Mouse (Mus musculus): ENCODE measurements around the gene Slc6a3. TPM values are rescaled to one million over a fixed set of nuclear protein-coding genes. Genes with fewer than 3 reads are reported as not detected.

The Slc6a3 gene
- total RNA-seq (2017), result not detected in 2 replicates

GRCm38 (mm10) chr13:73536403-73536821 lies at the start of gene Slc6a3:
Gene Slc6a3 (plus strand): TSS chr13:73536747.
- peak; percentile 77 to 84 for ATAC-seq (replicated peaks in 1 of 2; ENCODE audit: insufficient read depth in 1 of 2, low FRiP score in 2 of 2, low TSS enrichment in 1 of 2, low read depth in 1 of 2, poor library complexity in 2 of 2, severe bottlenecking in 2 of 2)

- ATAC-seq (replicated peaks in 1 of 2; ENCODE audit: insufficient read depth in 1 of 2, low FRiP score in 2 of 2, low TSS enrichment in 1 of 2, low read depth in 1 of 2, poor library complexity in 2 of 2, severe bottlenecking in 2 of 2), result no peak
These were observed 48.4 kb upstream of the Slc6a3 start for GRCm38 (mm10) chr13:73488105-73488504.

GRCm38 (mm10) chr13:73488707-73489106 lies 47.8 kb upstream of the Slc6a3 start:
- peak; percentile 39 to 66; a peak in 3 of 4 replicates for ATAC-seq (replicated peaks in 1 of 2; ENCODE audit: insufficient read depth in 1 of 2, low FRiP score in 2 of 2, low TSS enrichment in 1 of 2, low read depth in 1 of 2, poor library complexity in 2 of 2, severe bottlenecking in 2 of 2)

- ATAC-seq (replicated peaks in 1 of 2; ENCODE audit: insufficient read depth in 1 of 2, low FRiP score in 2 of 2, low TSS enrichment in 1 of 2, low read depth in 1 of 2, poor library complexity in 2 of 2, severe bottlenecking in 2 of 2), result peak; percentile 29 to 47; a peak in 2 of 4 replicates
These were observed 46.6 kb upstream of the Slc6a3 start for GRCm38 (mm10) chr13:73489986-73490385.

- peak; percentile 11 to 19; a peak in 2 of 4 replicates for ATAC-seq (replicated peaks in 1 of 2; ENCODE audit: insufficient read depth in 1 of 2, low FRiP score in 2 of 2, low TSS enrichment in 1 of 2, low read depth in 1 of 2, poor library complexity in 2 of 2, severe bottlenecking in 2 of 2)
These were observed 45.9 kb upstream of the Slc6a3 start for GRCm38 (mm10) chr13:73490564-73491170.

- no peak for ATAC-seq (replicated peaks in 1 of 2; ENCODE audit: insufficient read depth in 1 of 2, low FRiP score in 2 of 2, low TSS enrichment in 1 of 2, low read depth in 1 of 2, poor library complexity in 2 of 2, severe bottlenecking in 2 of 2)
These were observed 43.4 kb upstream of the Slc6a3 start for GRCm38 (mm10) chr13:73493183-73493582.

GRCm38 (mm10) chr13:73494528-73494927 lies 42.0 kb upstream of the Slc6a3 start:
- ATAC-seq (replicated peaks in 1 of 2; ENCODE audit: insufficient read depth in 1 of 2, low FRiP score in 2 of 2, low TSS enrichment in 1 of 2, low read depth in 1 of 2, poor library complexity in 2 of 2, severe bottlenecking in 2 of 2), result no peak

- no peak for ATAC-seq (replicated peaks in 1 of 2; ENCODE audit: insufficient read depth in 1 of 2, low FRiP score in 2 of 2, low TSS enrichment in 1 of 2, low read depth in 1 of 2, poor library complexity in 2 of 2, severe bottlenecking in 2 of 2)
These were observed 40.4 kb upstream of the Slc6a3 start for GRCm38 (mm10) chr13:73496137-73496536.

GRCm38 (mm10) chr13:73499893-73500604 lies 36.5 kb upstream of the Slc6a3 start:
- ATAC-seq (replicated peaks in 1 of 2; ENCODE audit: insufficient read depth in 1 of 2, low FRiP score in 2 of 2, low TSS enrichment in 1 of 2, low read depth in 1 of 2, poor library complexity in 2 of 2, severe bottlenecking in 2 of 2), result peak in 1 of 2 experiments; percentile 43; a peak in 2 of 4 replicates

GRCm38 (mm10) chr13:73502719-73503118 lies 33.8 kb upstream of the Slc6a3 start:
- peak in 1 of 2 experiments; percentile 30; a peak in 1 of 4 replicates for ATAC-seq (replicated peaks in 1 of 2; ENCODE audit: insufficient read depth in 1 of 2, low FRiP score in 2 of 2, low TSS enrichment in 1 of 2, low read depth in 1 of 2, poor library complexity in 2 of 2, severe bottlenecking in 2 of 2)

- ATAC-seq (replicated peaks in 1 of 2; ENCODE audit: insufficient read depth in 1 of 2, low FRiP score in 2 of 2, low TSS enrichment in 1 of 2, low read depth in 1 of 2, poor library complexity in 2 of 2, severe bottlenecking in 2 of 2), result peak; percentile 76 to 80; a peak in 3 of 4 replicates
These were observed 30.7 kb upstream of the Slc6a3 start for GRCm38 (mm10) chr13:73505686-73506467.

GRCm38 (mm10) chr13:73508817-73509550 lies 27.6 kb upstream of the Slc6a3 start:
- no peak for ATAC-seq (replicated peaks in 1 of 2; ENCODE audit: insufficient read depth in 1 of 2, low FRiP score in 2 of 2, low TSS enrichment in 1 of 2, low read depth in 1 of 2, poor library complexity in 2 of 2, severe bottlenecking in 2 of 2)

- ATAC-seq (replicated peaks in 1 of 2; ENCODE audit: insufficient read depth in 1 of 2, low FRiP score in 2 of 2, low TSS enrichment in 1 of 2, low read depth in 1 of 2, poor library complexity in 2 of 2, severe bottlenecking in 2 of 2), result no peak
These were observed 26.7 kb upstream of the Slc6a3 start for GRCm38 (mm10) chr13:73509869-73510268.

- ATAC-seq (replicated peaks in 1 of 2; ENCODE audit: insufficient read depth in 1 of 2, low FRiP score in 2 of 2, low TSS enrichment in 1 of 2, low read depth in 1 of 2, poor library complexity in 2 of 2, severe bottlenecking in 2 of 2), result peak; percentile 75 to 83
These were observed 23.5 kb upstream of the Slc6a3 start for GRCm38 (mm10) chr13:73512776-73513673.

GRCm38 (mm10) chr13:73516886-73517285 lies 19.7 kb upstream of the Slc6a3 start:
- no peak for ATAC-seq (replicated peaks in 1 of 2; ENCODE audit: insufficient read depth in 1 of 2, low FRiP score in 2 of 2, low TSS enrichment in 1 of 2, low read depth in 1 of 2, poor library complexity in 2 of 2, severe bottlenecking in 2 of 2)

- no peak for ATAC-seq (replicated peaks in 1 of 2; ENCODE audit: insufficient read depth in 1 of 2, low FRiP score in 2 of 2, low TSS enrichment in 1 of 2, low read depth in 1 of 2, poor library complexity in 2 of 2, severe bottlenecking in 2 of 2)
These were observed 2.8 kb upstream of the Slc6a3 start for GRCm38 (mm10) chr13:73533716-73534115.

All from hematopoietic stem cell, adult 5-6 weeks (primary cell).